Mouse (Mus musculus): ENCODE measurements at regions not wholly inside any gene's neighbourhood (a gene's known extent, or its start where the extent isn't known, plus 50 kb on each side); places are given as distances from the start of the nearest gene placed in this dataset.

DNA sequence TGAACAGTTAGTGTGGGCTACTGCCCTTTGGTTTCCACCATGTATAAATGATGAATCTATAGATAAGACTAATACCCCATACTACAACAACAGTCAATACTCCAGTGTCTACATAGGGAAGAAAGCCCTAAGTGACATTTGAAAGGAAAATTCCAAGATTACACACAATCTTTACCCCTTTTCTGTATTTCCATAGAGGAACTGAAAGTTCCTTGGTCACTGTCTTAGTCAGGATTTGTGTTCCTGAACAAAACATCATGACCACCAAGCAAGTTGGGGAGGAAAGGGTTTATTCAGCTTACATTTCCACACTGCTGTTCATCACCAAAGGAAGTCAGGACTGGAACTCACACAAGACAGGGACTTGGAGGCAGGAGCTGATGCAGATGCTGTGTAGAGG lies 332.7 kb upstream of the Adamts16 start:
- no peak for TF ChIP-seq POLR2A (IDR thresholded peaks at IDR 0.05; ENCODE audit: low read depth, low read length)
- TF ChIP-seq CTCF (conservative IDR thresholded peaks at IDR 0.05; ENCODE audit: insufficient read depth, insufficient read length, low read depth, low read length): no peak
